Mouse (Mus musculus): Measurements from ENCODE around the gene Rbak.

DNA sequence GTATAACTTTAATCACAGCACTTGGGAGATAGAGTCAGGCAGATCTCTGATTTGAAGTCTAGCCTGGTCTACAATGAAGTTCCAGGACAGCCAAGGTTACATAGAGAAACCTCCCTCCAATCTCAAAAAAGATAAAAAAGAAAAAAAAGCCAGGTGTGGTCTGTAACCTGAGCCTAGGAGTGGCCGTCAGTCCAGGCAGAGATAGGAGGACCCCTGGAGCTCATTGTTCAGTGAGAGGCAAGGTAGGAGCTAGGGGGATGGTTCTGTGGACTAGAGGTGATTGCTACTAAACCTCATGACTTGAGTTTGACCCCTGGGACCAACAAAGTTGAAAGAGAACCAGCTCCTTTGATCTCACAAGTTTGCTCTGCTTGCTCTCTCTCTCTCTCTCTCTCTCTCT, 57.9 kb downstream of the Rbak start:
- TF ChIP-seq POLR2A (IDR thresholded peaks at IDR 0.05; ENCODE audit: extremely low read depth, insufficient read depth, low read length) = no peak
- TF ChIP-seq CTCF (IDR thresholded peaks at IDR 0.05; ENCODE audit: extremely low read depth, insufficient read depth, low read length) = no peak

All from cortical plate, adult 2 months (tissue).